Mouse (Mus musculus) thymus, adult 2 months (tissue): ENCODE results near the gene Mfsd6l.

Source experiments
- CTCF ChIP-seq: fragments of 200-500 bp; IDR thresholded peaks from 2 replicates; pipeline ENCODE4 v1.5.1; 2012; ENCODE audit warnings: mild to moderate bottlenecking, control low read depth, low read length, moderate library complexity, borderline replicate concordance; ENCODE audit not compliant: control insufficient read depth, poor library complexity, insufficient read depth; ENCODE audit errors: extremely low read depth
- POLR2A ChIP-seq: fragments of 200-500 bp; IDR thresholded peaks from 2 replicates; pipeline ENCODE4 v1.6.1; 2012; ENCODE audit warnings: mild to moderate bottlenecking, low read length, control low read depth, moderate library complexity; ENCODE audit not compliant: control insufficient read depth, poor library complexity, insufficient read depth; ENCODE audit errors: extremely low read depth

- TF ChIP-seq CTCF: no peak
- TF ChIP-seq POLR2A: no peak
Observed at GRCm38 (mm10) chr11:68533971-68534475, 22.0 kb upstream of the Mfsd6l start.
